Mouse (Mus musculus): ENCODE measurements at regions not wholly inside any gene's neighbourhood (a gene's known extent, or its start where the extent isn't known, plus 50 kb on each side); places are given as distances from the start of the nearest gene placed in this dataset.

DNA sequence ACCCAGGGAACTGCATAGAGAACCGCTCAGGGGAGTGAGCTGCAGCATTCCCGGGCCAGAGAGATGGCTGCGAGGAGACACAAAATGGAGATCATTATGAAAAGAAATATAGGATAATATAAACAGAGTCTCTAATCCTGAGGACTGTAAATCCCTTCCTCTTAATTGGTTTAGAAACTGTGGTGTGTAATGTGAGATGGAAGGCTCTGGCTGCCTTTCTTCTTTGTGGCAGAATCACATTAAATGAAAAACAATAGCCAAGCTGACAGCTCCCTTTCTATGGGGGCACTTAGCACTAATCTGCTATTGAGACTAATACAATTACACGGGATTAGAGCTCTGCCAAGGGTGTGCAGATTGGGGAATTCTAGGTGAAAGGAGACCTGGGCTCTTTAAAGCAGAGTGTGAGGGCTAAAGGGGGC, 288.0 kb downstream of the Icos start:
- no peak for DNase-seq (ENCODE audit: low spot score)

DNA sequence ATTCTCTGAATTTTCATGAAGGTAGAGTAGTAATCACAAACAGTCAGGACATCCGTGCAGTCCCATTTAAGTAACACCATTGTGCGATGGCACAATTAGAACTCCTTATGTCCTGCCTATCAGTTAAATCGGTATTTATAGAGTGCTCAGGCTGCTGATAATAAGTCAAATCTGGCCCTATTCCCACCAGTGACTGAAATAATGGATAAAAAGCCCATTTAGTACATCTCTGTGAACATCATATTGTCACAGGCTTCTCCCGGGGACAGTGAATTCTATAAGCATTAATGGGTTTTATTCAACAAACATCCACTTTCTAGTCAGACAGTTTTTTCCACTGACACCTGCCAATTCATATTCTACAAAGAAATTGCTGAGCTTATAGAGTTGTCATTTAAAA, 296.1 kb downstream of the Icos start:
- DNase-seq (ENCODE audit: low spot score), result no peak

- DNase-seq (ENCODE audit: low spot score), result no peak
Observed at GRCm38 (mm10) chr1:61274244-61274643, 296.5 kb downstream of the Icos start.

GRCm38 (mm10) chr1:61277170-61277710, 299.5 kb downstream of the Icos start:
- no peak for DNase-seq (ENCODE audit: low spot score)

GRCm38 (mm10) chr1:61288185-61288584, 310.5 kb downstream of the Icos start:
- no peak for DNase-seq (ENCODE audit: low spot score)

DNA sequence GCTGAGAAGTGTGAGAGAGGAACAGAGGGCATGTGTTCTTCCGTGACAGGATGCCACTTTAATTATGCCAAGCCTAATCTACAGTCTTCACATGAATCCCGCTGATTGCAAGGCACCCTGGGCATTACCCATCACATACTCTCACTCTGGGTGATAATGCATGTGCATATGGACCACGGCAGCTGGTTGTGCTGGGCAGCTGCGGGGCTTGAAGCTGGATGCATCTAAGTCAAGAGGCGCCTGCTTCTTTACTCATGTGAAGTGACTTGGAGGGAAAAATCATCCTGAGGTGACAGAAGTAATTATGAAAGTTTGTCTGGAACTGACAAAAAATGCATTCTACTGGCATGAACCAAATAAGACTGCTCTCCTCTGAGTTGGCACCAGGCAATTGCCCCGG, 311.2 kb downstream of the Icos start:
- no peak for DNase-seq (ENCODE audit: low spot score)

GRCm38 (mm10) chr1:61289552-61289951, 311.8 kb downstream of the Icos start:
- DNase-seq (ENCODE audit: low spot score), result no peak

GRCm38 (mm10) chr1:61293106-61293505, 315.4 kb downstream of the Icos start:
- no peak for DNase-seq (ENCODE audit: low spot score)

DNA sequence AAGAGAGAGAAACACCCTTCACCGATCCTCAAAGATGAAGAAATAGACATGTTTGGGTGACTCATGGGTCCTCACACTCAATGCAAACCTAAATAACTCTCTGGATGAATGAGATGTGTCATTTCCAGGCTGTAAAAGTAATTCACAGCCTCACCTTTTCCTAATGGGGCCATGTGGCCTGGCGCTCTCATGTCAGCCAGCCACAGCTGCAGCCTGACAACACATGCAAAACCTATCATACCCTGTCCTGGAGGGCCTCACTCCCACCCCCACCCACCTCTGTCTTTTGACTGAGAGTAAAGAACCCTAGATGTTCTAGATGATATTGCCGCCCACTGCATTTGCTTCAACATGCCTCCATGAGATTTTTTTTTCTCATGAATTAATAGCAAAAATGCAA, 317.5 kb downstream of the Icos start:
- DNase-seq (ENCODE audit: low spot score), result no peak

DNA sequence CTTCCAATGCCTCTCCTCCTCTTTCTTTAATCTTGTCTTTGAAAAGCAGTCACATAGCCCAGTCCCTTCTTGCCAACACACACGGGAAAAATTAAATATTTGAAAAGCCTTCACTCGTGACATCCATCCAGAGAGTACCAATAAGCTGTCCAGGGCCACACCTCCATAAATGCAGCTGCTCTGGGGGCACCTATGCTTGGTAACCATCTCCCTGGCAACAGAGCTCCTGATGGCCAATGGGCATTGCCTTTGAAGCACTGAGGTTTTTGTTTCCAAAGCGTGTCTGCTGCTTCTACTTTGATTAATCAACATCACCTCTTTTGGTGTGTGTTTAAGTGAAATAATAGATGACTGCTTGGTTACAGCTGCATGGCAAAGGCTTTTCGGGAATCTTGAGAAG, 319.1 kb downstream of the Icos start:
- DNase-seq (ENCODE audit: low spot score), result no peak

DNA sequence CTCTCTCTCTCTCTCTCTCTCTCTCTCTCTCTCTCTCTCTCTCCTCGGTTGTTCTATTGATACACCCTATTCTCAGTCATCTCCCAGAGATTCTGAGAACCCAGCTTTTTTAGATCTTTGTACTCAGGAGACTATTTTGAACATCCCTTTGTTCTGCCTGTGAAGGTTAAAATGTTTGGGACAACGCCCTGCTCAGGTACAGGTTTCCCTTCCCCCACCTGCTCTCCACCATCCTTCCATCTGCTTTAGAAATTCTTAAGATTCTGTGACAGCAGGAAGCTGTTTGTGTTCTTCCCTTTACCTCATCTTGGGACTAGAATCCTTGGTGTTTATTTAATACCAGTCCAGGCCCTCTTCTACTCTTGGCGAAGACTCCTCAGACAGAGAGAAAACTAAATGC, 319.6 kb downstream of the Icos start:
- DNase-seq (ENCODE audit: low spot score), result no peak

GRCm38 (mm10) chr1:61298064-61298463, 320.3 kb downstream of the Icos start:
- no peak for DNase-seq (ENCODE audit: low spot score)

GRCm38 (mm10) chr1:61298779-61299178, 321.1 kb downstream of the Icos start:
- no peak for DNase-seq (ENCODE audit: low spot score)

DNA sequence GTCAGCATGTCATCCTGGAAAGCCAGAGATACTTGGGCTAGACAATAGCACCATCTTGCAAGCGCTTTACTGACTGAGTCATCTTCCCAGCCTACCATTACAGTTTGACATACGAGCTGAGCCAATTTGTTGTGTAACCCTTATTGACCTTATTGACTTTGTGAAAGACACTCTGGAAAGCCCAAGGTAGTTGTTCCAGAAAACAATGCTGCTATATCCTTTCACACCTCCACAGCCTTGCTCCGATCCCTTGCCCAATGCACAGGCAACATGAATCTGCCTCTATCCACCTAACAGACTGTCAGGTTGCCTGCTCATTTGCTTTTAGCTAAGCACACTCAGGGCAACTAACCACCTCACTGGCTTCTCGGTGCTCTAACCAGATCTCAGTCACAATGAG, 322.8 kb downstream of the Icos start:
- no peak for DNase-seq (ENCODE audit: low spot score)

DNA sequence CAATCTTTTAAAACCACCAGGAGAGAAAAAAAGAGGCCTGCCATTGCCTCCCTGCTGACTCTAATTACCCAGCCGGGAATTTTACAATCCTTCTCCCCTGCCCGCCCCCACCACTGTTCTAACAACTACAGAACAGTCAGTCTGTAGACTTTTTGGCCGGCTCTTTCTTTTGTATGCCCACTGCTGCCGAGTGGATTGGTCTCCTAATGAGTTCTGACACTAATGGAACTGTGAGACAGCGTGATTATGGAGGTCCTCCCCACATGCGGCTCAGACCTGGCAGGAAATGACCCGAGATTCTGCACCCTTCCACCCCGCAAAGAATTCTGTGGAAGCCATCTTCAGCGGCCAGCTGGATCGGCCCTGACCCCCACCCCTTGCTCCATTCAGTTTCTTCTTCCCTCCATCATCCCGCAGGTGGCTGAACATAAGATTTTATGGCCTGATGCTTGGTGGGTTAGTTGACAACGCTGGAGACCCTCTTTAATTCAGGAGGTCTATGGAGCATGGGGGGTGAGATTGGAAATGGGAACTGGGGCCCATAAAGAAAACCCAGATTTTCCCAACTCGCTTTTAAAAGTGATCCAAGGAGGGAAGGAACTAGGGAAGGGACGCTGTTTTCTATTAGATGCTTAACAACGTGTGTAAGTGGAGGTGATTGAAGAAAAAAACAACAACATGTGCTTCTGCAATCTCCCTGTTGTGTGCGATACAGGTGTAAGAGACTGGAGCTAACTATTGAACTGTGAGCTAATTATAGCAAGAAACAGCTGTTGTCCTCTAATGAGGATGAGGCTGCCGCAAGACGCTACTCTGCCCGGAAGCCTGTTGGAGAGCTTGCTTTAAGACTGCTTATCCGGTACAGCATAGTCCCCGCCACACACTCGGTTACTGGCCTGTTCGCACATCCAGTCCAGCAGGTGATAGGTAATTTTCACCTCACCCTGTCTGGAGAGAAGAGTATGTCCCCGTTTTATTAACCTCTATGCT, 323.6 kb downstream of the Icos start:
- no peak for DNase-seq (ENCODE audit: low spot score)

GRCm38 (mm10) chr1:61302570-61303071, 324.9 kb downstream of the Icos start:
- DNase-seq (ENCODE audit: low spot score), result no peak

DNA sequence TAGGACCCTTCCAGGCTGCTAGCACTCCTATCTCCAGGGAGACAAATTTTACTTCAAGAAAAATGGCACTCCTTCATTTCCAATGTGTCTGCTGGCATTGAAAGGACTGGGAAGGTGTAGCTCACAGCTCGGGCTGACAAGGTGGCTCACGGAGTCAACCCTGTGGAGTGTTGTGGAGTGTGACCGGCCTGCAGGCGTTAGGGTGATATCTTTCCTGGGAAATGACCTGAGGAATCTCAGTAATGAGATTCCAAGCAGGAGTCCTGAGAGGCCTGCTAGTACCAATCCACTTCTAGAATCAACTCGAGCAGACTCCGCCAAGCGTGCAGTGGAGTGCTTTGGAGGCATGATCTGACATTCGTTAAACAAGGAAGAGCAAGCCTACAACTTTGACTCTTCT, 328.6 kb downstream of the Icos start:
- no peak for DNase-seq (ENCODE audit: low spot score)

GRCm38 (mm10) chr1:61309563-61309962, 329.1 kb upstream of the Pard3b start:
- DNase-seq (ENCODE audit: low spot score), result no peak

- DNase-seq (ENCODE audit: low spot score), result no peak
Observed at GRCm38 (mm10) chr1:61310063-61310760, 328.4 kb upstream of the Pard3b start.

- DNase-seq (ENCODE audit: low spot score), result no peak
Observed at GRCm38 (mm10) chr1:61310761-61311090, 327.9 kb upstream of the Pard3b start.

DNA sequence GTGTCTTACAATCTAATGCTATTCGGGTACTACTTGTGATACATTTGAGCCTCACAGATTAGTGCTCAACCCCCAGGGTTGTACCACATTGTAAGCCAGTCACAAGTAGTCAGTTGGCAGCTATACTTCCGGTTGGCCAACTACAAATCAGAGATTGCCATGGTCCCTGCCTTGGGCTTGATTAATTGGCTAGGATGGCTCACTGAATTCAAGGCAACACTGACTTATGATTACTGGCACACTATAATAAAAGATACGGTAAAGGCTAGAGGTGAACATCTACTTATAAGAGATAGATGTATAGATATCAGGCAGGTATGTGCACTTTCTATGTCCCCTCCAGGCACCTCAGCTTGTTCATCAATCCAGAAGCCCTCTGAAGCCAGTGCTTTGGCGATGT, 325.4 kb upstream of the Pard3b start:
- DNase-seq (ENCODE audit: low spot score), result no peak

DNA sequence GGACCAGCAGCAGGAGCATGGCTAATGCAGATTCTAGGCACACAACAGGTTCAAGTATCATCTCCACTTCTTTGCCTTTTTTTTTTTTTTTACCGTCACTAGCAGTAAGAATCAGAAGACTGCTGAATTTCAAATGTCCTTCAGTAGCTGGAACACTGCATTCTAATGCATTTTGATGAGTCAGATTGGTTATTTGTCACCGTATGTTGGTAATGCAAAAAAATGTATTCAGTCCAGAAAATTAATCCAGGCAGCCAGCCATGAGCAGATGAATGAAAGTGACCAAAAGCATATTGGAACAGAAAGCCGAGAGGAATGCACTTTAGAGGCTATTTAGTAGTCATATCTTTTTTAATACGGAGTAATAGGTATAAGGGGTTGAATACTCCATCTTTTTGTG, 322.4 kb upstream of the Pard3b start:
- no peak for DNase-seq (ENCODE audit: low spot score)

GRCm38 (mm10) chr1:61316736-61317135, 321.9 kb upstream of the Pard3b start:
- no peak for DNase-seq (ENCODE audit: low spot score)

Data from urinary bladder, adult 2 months (tissue).